Mouse (Mus musculus): ENCODE data around the gene BC028528.
"Not testable (repeated sequence)": the region's sequence is repeated elsewhere in the genome, so short reads cannot be mapped to it uniquely, and the experiment has no call there.

DNA sequence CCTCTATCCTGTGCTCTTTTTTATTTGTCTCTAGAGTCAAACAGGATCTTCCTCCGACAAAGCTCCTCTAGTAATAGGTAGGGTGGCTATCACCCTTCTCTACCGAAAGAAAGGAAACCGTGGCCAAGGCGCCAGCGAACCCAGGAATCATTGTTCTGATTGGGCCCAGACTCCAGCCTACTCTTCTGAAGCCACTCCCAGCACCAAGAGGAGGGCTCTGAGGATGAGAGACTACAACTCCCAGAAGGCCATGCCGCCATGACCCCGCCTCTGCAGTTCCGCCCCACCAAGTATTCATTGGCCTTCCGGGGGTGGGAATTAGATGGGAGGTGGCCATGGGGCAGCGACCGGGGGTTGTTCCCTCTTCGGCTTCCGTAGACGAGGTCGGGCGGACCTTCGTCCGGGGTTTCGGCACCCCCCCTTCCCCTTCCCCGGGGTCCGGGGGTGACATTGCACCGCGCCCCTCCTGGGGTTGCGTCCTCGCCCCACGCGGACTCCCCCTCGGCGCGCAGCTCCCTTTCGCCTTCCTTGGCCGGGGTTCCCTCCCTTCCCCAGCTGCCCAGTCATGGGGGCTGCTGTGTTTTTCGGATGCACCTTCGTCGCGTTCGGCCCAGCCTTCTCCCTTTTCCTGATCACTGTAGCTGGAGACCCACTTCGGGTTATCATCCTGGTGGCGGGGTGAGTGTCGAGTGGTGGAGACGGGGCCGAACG, 2.0 kb upstream of the BC028528 start, which contains the start of gene Aph1a:
- TF ChIP-seq POLR2A (IDR thresholded peaks at IDR 0.05; ENCODE audit: borderline replicate concordance, control insufficient read depth, low read depth, low read length): peak; percentile 28; the same call in 1 of the 2 replicates
- TF ChIP-seq CTCF (IDR thresholded peaks at IDR 0.05; ENCODE audit: control insufficient read depth, insufficient read depth, low read length): not testable (repeated sequence)

Data from bone marrow, adult 2 months (tissue).